Mouse (Mus musculus) ES-CJ7 (cell line): Measurements from ENCODE around the gene Nacad.

Experiments
- DNase-seq: peaks from one replicate; pipeline ENCODE4 v3.0.0; 2011; ENCODE audit warnings: low read depth, low spot score

Nacad gene

GRCm38 (mm10) chr11:6603887-6604603, 1.8 kb downstream of the Nacad start:
- peak; percentile 57 for DNase-seq

GRCm38 (mm10) chr11:6603224-6603623, 2.6 kb downstream of the Nacad start:
- DNase-seq: no peak

- no peak for DNase-seq
These were observed 3.2 kb downstream of the Nacad start for GRCm38 (mm10) chr11:6602662-6603061.

- no peak for DNase-seq
These were observed 4.0 kb downstream of the Nacad start for GRCm38 (mm10) chr11:6601649-6602480.

- DNase-seq: no peak
These were observed 5.4 kb downstream of the Nacad start for GRCm38 (mm10) chr11:6600284-6600944.

GRCm38 (mm10) chr11:6599831-6600230, 6.0 kb downstream of the Nacad start:
- no peak for DNase-seq

- DNase-seq: no peak
These were observed 6.7 kb downstream of the Nacad start for GRCm38 (mm10) chr11:6599011-6599681.

GRCm38 (mm10) chr11:6598191-6598889, 7.5 kb downstream of the Nacad start:
- no peak for DNase-seq

GRCm38 (mm10) chr11:6597523-6597922, 8.3 kb downstream of the Nacad start:
- DNase-seq: no peak

GRCm38 (mm10) chr11:6596616-6597015, 9.2 kb downstream of the Nacad start:
- no peak for DNase-seq

- DNase-seq: no peak
These were observed 9.6 kb downstream of the Nacad start for GRCm38 (mm10) chr11:6596205-6596604.

- no peak for DNase-seq
These were observed 10.5 kb downstream of the Nacad start for GRCm38 (mm10) chr11:6595339-6595738.

- no peak for DNase-seq
These were observed 11.0 kb downstream of the Nacad start for GRCm38 (mm10) chr11:6594845-6595244.

GRCm38 (mm10) chr11:6593406-6593805, 12.4 kb downstream of the Nacad start:
- DNase-seq: no peak

GRCm38 (mm10) chr11:6590933-6591675, 14.7 kb downstream of the Nacad start:
- DNase-seq: peak; percentile 35

GRCm38 (mm10) chr11:6589838-6590237, 16.0 kb downstream of the Nacad start:
- no peak for DNase-seq

GRCm38 (mm10) chr11:6588295-6588694, 17.6 kb downstream of the Nacad start:
- DNase-seq: no peak

- no peak for DNase-seq
These were observed 18.5 kb downstream of the Nacad start for GRCm38 (mm10) chr11:6587249-6587940.

GRCm38 (mm10) chr11:6586660-6587059, 19.2 kb downstream of the Nacad start:
- DNase-seq: no peak

GRCm38 (mm10) chr11:6585748-6586147, 20.1 kb downstream of the Nacad start:
- DNase-seq: no peak
